Mouse (Mus musculus): ENCODE data around the gene Tm6sf2. TPM values are rescaled to one million over a fixed set of nuclear protein-coding genes. Genes with fewer than 3 reads are reported as not detected.

Tm6sf2 gene
- total RNA-seq, 4 experiments from 2014 or later = 0.17 to 0.48 (median 0.35) TPM

Small RNA genes lying within 50 kb of the gene (microRNA-seq; reads per million reads assigned to microRNA genes)
- not detected for gene Mir7066

Other genes starting within 250 kb of the Tm6sf2 start
- not detected for gene Pbx4, start 240.4 kb upstream of the Tm6sf2 start, total RNA-seq (2022)
- gene Cilp2, start 185.2 kb upstream of the Tm6sf2 start, total RNA-seq (2022) = 1 to 10 TPM; 1.2 to 6.0 (median 2.1) TPM
- not detected for gene Tssk6, start 170.7 kb upstream of the Tm6sf2 start, total RNA-seq (2022)
- gene Ndufa13, start 170.4 kb upstream of the Tm6sf2 start, total RNA-seq (2022) = 100 to 1,000 TPM; 248 to 328 (median 285) TPM
- gene Yjefn3, start 170.2 kb upstream of the Tm6sf2 start, total RNA-seq (2022) = 10 to 100 TPM in 3 of 4 experiments, 1 to 10 TPM in 1; 8.2 to 10.8 (median 10.5) TPM
- gene Gatad2a, start 76.5 kb upstream of the Tm6sf2 start, total RNA-seq (2022) = 10 to 100 TPM; 20.5 to 26.4 (median 25.2) TPM
- 10 to 100 TPM; 23.1 to 26.1 (median 24.6) TPM for gene Mau2, start 30.2 kb upstream of the Tm6sf2 start, total RNA-seq (2022)
- gene Sugp1, start 30.1 kb upstream of the Tm6sf2 start, total RNA-seq (2022) = 10 to 100 TPM; 16.7 to 20.4 (median 18.1) TPM
- gene Hapln4, start 10.5 kb downstream of the Tm6sf2 start, total RNA-seq (2022) = under 1 TPM in 1 of 4 experiments, not detected in 3; 0.08 TPM
- gene Ncan, start 47.9 kb downstream of the Tm6sf2 start, total RNA-seq (2022) = under 1 TPM in 3 of 4 experiments, not detected in 1; 0.05 to 0.11 (median 0.08) TPM
- gene Nr2c2ap, start 58.4 kb downstream of the Tm6sf2 start, total RNA-seq (2022) = 1 to 10 TPM; 4.1 to 6.5 (median 4.6) TPM
- 10 to 100 TPM in 1 of 4 experiments, 1 to 10 TPM in 3; 8.5 to 10.6 (median 9.1) TPM for gene Rfxank, start 66.2 kb downstream of the Tm6sf2 start, total RNA-seq (2022)
- 10 to 100 TPM in 3 of 4 experiments, 1 to 10 TPM in 1; 9.8 to 14.9 (median 14.1) TPM for gene Borcs8, start 66.6 kb downstream of the Tm6sf2 start, total RNA-seq (2022)
- under 1 TPM in 3 of 4 experiments, not detected in 1; 0.32 to 0.36 (median 0.34) TPM for gene Mef2b, start 66.8 kb downstream of the Tm6sf2 start, total RNA-seq (2022)
- 10 to 100 TPM; 77.0 to 87.6 (median 85.9) TPM for gene Tmem161a, start 99.4 kb downstream of the Tm6sf2 start, total RNA-seq (2022)
- 10 to 100 TPM; 27.4 to 34.4 (median 31.1) TPM for gene Slc25a42, start 139.4 kb downstream of the Tm6sf2 start, total RNA-seq (2022)
- 10 to 100 TPM; 41.1 to 50.5 (median 42.9) TPM for gene Sugp2, start 161.3 kb downstream of the Tm6sf2 start, total RNA-seq (2022)
- 1 to 10 TPM; 5.5 to 8.7 (median 7.6) TPM for gene Armc6, start 161.5 kb downstream of the Tm6sf2 start, total RNA-seq (2022)
- gene Homer3, start 209.9 kb downstream of the Tm6sf2 start, total RNA-seq (2022) = 1 to 10 TPM; 3.1 to 4.4 (median 3.2) TPM
- 10 to 100 TPM; 25.8 to 35.3 (median 33.9) TPM for gene Ddx49, start 229.6 kb downstream of the Tm6sf2 start, total RNA-seq (2022)
- gene Cope, start 229.6 kb downstream of the Tm6sf2 start, total RNA-seq (2022) = 100 to 1,000 TPM; 112 to 126 (median 121) TPM
- 10 to 100 TPM; 16.5 to 25.1 (median 20.2) TPM for gene Cers1, start 242.9 kb downstream of the Tm6sf2 start, total RNA-seq (2022)

Measured in gastrocnemius, adult 8-10 months (tissue).